Mouse (Mus musculus) stomach, embryonic 15.5 days (tissue): ENCODE measurements around the gene Fitm1. TPM values are rescaled to one million over a fixed set of nuclear protein-coding genes. Genes with fewer than 3 reads are reported as not detected.

Experiments used
- ATAC-seq: fragments of 200-750 bp; cut with Nextera tagmentation; 2 replicates; pipeline ENCODE4 v1.8.0; 2017; ENCODE audit warnings: low read depth, moderate number of reproducible peaks, moderate TSS enrichment; ENCODE audit not compliant: insufficient read depth, low FRiP score
- H3K27ac ChIP-seq: fragments of 300-500 bp; sonication (generic); 2 replicates; pipeline ENCODE4 v1.5.1; 2015; ENCODE audit warnings: mild to moderate bottlenecking, inconsistent platforms
- H3K27me3 ChIP-seq: fragments of 300-500 bp; sonication (generic); replicated peaks from 2 replicates; pipeline ENCODE4 v1.6.1; 2015; ENCODE audit warnings: inconsistent platforms
- H3K36me3 ChIP-seq: fragments of 300-500 bp; sonication (generic); 2 replicates; pipeline ENCODE4 v1.6.1; 2015; ENCODE audit warnings: inconsistent platforms
- H3K4me1 ChIP-seq: fragments of 300-500 bp; sonication (generic); 2 replicates; pipeline ENCODE4 v1.6.1; 2015; ENCODE audit warnings: inconsistent platforms
- H3K4me2 ChIP-seq: fragments of 300-500 bp; sonication (generic); 2 replicates; pipeline ENCODE4 v1.6.1; 2015; ENCODE audit warnings: mild to moderate bottlenecking, inconsistent platforms
- H3K4me3 ChIP-seq: fragments of 300-500 bp; sonication (generic); replicated peaks from 2 replicates; pipeline ENCODE4 v1.5.1; 2015; ENCODE audit warnings: inconsistent platforms
- H3K9ac ChIP-seq: fragments of 300-500 bp; sonication (generic); 2 replicates; pipeline ENCODE4 v1.6.1; 2015; ENCODE audit warnings: inconsistent platforms
- H3K9me3 ChIP-seq: fragments of 300-500 bp; sonication (generic); 2 replicates; pipeline ENCODE4 v1.6.1; 2016; ENCODE audit warnings: inconsistent platforms
- WGBS: fragments of 180-500 bp; shearing (Covaris S2); methylation state at CpG from one replicate; pipeline ENCODE4 v1.1.7; 2015; 5-methylcytosine and 5-hydroxymethylcytosine counted together
- polyA plus RNA-seq: library from polyadenylated mRNA; unstranded; fragments of >200 nt; fragmentation: Nextera tagmentation; extraction: Ambion mirVana; gene quantifications from 2 replicates; pipeline ENCODE4 v1.2.1, GENCODE M21; 2015

Fitm1 gene
- polyA plus RNA-seq, 1 experiment from 2014 or later: 0.50 TPM

GRCm38 (mm10) chr14:55586149-55586548 is 10.7 kb downstream of the Fitm1 start:
- no peak overlapping the region for H3K9ac ChIP-seq
- ATAC-seq: no peak
- 80% methylated on average over 2 of the region's 2 CpGs for WGBS
- H3K4me3 ChIP-seq: no peak overlapping the region
- no peak overlapping the region for H3K4me2 ChIP-seq
- H3K27ac ChIP-seq: 0 out of 2 replicates have a peak overlapping the region, but pooled peaks have one; percentile 54
- H3K9me3 ChIP-seq: no peaks in the 10 kb centered on the region
- peaks cover 5% of the 10 kb centered on the region; the same call in 1 of the 2 replicates for H3K36me3 ChIP-seq
- H3K27me3 ChIP-seq: no peaks in the 10 kb centered on the region
- H3K4me1 ChIP-seq: peaks cover 18% of the 10 kb centered on the region

DNA sequence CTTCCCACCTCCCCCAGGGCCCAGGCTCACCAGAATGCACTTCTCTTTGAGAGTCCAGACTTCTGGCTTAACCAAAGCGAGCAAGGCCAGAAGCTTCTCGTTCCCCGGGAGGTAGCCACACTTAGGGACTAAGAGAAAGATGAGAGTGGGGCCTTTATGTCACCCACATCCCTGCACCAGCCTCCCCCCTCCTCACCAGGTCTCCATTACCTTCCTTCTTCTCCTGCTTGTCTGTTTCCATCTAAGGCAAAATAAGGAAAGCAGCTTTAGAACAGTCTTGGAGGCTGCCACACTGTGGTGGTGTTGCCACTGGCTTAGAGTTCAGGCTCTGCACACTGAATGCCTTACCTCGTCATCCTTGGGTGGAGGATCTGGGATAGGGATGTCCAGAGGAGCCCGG is 13.9 kb downstream of the Fitm1 start:
- no peaks in the 10 kb centered on the region for H3K27me3 ChIP-seq
- whole genome bisulfite sequencing: 91% methylated on average over 5 of the region's 5 CpGs
- H3K9ac ChIP-seq: no peak overlapping the region
- H3K4me3 ChIP-seq: no peak overlapping the region
- no peaks in the 10 kb centered on the region; the same call in 1 of the 2 replicates for H3K36me3 ChIP-seq
- no peak overlapping the region for H3K4me2 ChIP-seq
- H3K4me1 ChIP-seq: peaks cover 27% of the 10 kb centered on the region
- no peaks in the 10 kb centered on the region for H3K9me3 ChIP-seq
- no peak for ATAC-seq
- no peak overlapping the region for H3K27ac ChIP-seq

- 75% methylated on average over 11 of the region's 11 CpGs for whole genome bisulfite sequencing
- H3K4me2 ChIP-seq: peak overlapping the region; percentile 91
- peak overlapping the region; percentile 81 for H3K4me3 ChIP-seq
- peaks cover 22% of the 10 kb centered on the region for H3K4me1 ChIP-seq
- no peak for ATAC-seq
- peak overlapping the region; percentile 99; the same call in 1 of the 2 replicates for H3K27ac ChIP-seq
- H3K9ac ChIP-seq: 0 out of 2 replicates have a peak overlapping the region, but pooled peaks have one; percentile 37
- no peaks in the 10 kb centered on the region for H3K27me3 ChIP-seq
- no peaks in the 10 kb centered on the region for H3K9me3 ChIP-seq
- H3K36me3 ChIP-seq: peaks cover 4% of the 10 kb centered on the region
These were observed 14.5 kb downstream of the Fitm1 start for GRCm38 (mm10) chr14:55589771-55590448.

DNA sequence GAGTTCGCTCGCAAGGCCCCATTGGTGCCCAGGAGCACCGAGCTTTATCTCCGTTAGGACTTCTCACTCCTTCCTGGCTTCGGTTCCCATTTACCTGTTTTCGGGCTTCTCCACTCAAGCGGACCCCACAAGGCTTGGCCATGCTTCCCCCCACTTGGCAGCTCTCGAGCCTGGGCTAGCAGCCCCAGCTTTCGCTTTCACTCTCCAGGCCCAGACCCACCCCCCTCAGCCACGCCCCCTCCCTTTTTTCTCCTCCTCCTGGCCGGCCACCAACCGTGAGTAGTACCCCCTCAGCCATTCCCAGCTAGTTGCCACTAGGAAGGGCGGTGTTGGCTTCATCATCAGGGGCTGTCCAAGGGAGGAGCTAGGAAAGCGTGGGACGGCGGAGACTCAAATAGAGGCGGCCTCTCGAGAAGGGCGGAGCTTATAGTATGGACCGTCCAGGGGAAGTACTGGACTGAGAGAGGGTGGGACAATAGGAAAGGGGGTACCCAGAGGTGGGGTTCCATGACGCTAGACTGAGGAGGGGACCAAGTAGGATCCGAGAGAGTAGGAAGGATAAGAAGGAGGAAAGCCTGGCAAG is 15.4 kb downstream of the Fitm1 start, which contains the start of gene Psme2:
Psme2 (minus strand) TSS at position 366 of the 583 bp plus-strand sequence.
- ATAC-seq: peak; percentile 96
- Histone ChIP-seq H3K4me2 (peak within 1 kb of the TSS; percentile 91), H3K27me3 (no peaks in the 10 kb centered on the region), H3K9ac (peak within 1 kb of the TSS; percentile 77), H3K4me1 (peaks cover 17% of the 10 kb centered on the region), H3K27ac (peak within 1 kb of the TSS; percentile 99), H3K4me3 (peak within 1 kb of the TSS; percentile 81), H3K36me3 (peaks cover 13% of the 10 kb centered on the region), H3K9me3 (no peaks in the 10 kb centered on the region)
- WGBS: under 1% methylated on average over 22 of the region's 22 CpGs

DNA sequence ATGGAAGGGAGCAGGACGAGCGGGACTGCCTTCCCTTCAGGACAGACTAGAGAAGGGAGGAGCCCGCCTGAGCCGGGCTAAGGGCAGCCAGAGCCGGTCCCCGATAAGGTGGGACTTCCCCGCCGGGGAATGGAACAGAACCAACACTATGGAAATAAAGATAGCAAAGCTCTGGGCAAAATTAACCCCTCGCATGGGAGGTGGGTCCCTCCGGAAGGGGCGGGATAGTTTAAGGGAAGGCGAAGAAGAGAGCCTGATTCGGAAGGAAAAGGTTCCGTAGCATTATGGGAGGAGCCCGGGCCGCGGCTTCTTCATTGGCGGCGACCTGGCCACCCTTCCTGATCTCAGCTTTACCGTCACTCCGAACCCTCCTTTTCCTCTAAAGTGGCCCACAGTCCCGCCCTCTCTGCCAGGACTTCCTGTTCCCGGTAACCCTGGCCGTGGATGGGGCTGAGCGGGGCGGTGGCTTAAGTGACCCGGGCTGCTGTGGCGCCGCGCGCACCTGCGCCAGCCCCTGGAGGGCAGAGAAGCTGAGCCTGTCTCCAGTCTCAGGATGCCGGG is 16.0 kb downstream of the Fitm1 start, which contains the start of gene Rnf31:
Rnf31 (plus strand) TSS at position 378 of the 561 bp plus-strand sequence.
- H3K4me2 ChIP-seq: peak within 1 kb of the TSS; percentile 91
- peak within 1 kb of the TSS; percentile 77 for H3K9ac ChIP-seq
- peaks cover 19% of the 10 kb centered on the region for H3K36me3 ChIP-seq
- no peaks in the 10 kb centered on the region for H3K27me3 ChIP-seq
- ATAC-seq: peak; percentile 90
- no peaks in the 10 kb centered on the region for H3K9me3 ChIP-seq
- H3K4me1 ChIP-seq: peaks cover 17% of the 10 kb centered on the region
- peak within 1 kb of the TSS; percentile 99 for H3K27ac ChIP-seq
- H3K4me3 ChIP-seq: peak within 1 kb of the TSS; percentile 81
- WGBS: under 1% methylated on average over 33 of the region's 33 CpGs

GRCm38 (mm10) chr14:55592226-55592625 is 16.8 kb downstream of the Fitm1 start:
- Histone ChIP-seq H3K36me3 (peaks cover 26% of the 10 kb centered on the region), H3K4me1 (peaks cover 17% of the 10 kb centered on the region)

DNA sequence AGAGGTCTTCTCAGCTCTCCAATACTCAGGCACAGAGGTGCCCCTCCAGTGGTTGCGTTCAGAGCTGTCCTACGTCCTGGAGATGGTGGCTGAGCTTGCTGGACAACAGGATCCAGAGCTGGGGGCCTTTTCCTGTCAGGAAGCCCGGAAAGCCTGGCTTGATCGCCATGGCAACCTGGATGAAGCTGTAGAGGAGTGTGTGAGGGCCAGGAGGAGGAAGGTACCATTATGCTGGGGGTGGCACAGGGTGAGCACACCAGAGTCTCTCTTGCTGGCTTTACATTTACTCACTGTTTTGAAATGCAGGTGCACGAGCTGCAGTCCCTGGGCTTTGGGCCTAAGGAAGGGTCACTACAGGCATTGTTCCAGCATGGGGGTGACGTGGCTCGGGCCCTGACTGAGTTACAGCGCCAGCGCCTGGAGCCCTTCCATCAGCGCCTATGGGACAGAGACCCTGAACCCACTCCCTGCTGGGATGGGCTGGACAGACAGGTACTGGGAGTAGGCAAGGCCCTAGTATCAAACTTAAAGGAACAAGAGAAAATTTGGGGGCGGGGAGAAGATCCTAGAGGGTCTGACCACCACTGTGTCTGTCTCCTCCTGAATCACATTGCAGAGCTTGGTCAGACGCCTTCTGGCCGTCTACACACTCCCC is 20.7 kb downstream of the Fitm1 start:
- Histone ChIP-seq H3K9ac (no peak overlapping the region), H3K4me3 (no peak overlapping the region), H3K4me2 (no peak overlapping the region), H3K4me1 (0 out of 2 replicates have a peak, but pooled peaks cover 9% of the 10 kb centered on the region), H3K9me3 (no peaks in the 10 kb centered on the region), H3K27ac (no peak overlapping the region), H3K36me3 (peaks cover 52% of the 10 kb centered on the region), H3K27me3 (no peaks in the 10 kb centered on the region)
- ATAC-seq: no peak
- 79% methylated on average over 13 of the region's 13 CpGs for WGBS

More at GRCm38 (mm10) chr14:55592226-55592625, 16.8 kb downstream of the Fitm1 start:
- H3K27ac ChIP-seq: peak overlapping the region; percentile 99
- no peak for ATAC-seq
- H3K4me3 ChIP-seq: peak overlapping the region; percentile 81
- H3K9ac ChIP-seq: peak overlapping the region; percentile 77
- no peaks in the 10 kb centered on the region for H3K9me3 ChIP-seq
- H3K4me2 ChIP-seq: peak overlapping the region; percentile 91
- 4% methylated on average over 16 of the region's 16 CpGs for WGBS
- no peaks in the 10 kb centered on the region for H3K27me3 ChIP-seq

DNA sequence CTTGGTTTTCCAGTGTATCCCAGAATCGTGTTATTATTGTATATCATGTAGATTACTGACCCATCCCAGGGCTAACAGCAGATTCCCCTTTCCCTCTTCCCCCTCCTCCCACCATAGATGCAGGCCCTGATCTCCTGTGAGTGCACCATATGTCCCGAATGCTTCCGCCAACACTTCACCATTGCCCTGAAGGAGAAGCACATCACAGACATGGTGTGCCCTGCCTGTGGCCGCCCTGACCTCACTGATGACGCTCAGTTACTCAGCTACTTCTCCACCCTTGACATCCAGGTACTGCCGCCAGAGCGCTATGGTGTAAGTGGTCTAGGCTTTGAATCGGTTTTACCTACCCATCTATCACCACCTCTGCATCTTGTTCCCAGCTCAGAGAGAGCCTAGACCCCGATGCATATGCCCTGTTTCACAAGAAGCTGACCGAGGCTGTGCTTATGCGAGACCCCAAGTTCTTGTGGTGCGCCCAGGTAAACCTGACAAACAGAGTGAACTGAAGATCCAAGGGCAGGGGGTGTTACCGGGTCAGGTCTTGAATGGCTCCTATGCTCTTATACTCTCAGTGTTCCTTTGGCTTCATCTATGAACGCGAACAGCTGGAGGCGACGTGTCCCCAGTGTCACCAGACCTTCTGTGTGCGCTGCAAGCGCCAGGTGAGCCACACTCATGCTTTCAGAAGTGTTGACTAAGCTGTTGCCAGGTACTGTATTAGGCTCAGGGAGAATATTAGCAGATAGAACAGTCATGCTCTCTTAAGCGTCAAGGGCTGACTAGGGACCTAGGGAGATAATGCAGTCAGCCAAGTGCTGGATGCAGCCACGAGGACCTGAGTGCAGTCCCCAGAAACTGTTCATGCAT is 23.3 kb downstream of the Fitm1 start:
- Histone ChIP-seq H3K27me3 (no peaks in the 10 kb centered on the region), H3K4me1 (peaks cover 5% of the 10 kb centered on the region; the same call in 1 of the 2 replicates), H3K36me3 (peaks cover 62% of the 10 kb centered on the region), H3K27ac (no peak overlapping the region), H3K9me3 (no peaks in the 10 kb centered on the region), H3K4me2 (no peak overlapping the region), H3K9ac (no peak overlapping the region), H3K4me3 (no peak overlapping the region)
- ATAC-seq: no peak
- 92% methylated on average over 21 of the region's 21 CpGs for WGBS

DNA sequence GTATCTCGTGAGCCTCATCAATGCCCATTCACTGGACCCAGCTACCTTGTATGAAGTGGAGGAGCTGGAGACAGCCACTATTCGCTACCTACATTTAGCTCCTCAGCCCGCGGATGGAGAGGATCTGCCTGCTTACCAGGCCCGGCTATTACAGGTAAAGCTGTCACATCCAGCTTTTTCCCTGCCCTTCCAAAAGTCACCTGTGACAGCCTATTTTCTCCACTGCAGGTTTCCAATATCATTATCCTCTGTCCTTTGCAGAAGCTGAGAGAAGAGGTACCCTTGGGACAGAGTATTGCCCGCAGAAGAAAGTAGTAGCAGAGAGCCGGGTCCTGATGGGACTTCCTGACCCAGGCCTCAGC is 27.8 kb downstream of the Fitm1 start, which contains the start of gene Irf9:
Irf9 (plus strand) TSS at position 301 of the 362 bp plus-strand sequence.
- H3K36me3 ChIP-seq: peaks cover 51% of the 10 kb centered on the region
- ATAC-seq: no peak
- no peaks in the 10 kb centered on the region for H3K9me3 ChIP-seq
- 86% methylated on average over 7 of the region's 7 CpGs for WGBS
- peak within 1 kb of the TSS; percentile 85 for H3K27ac ChIP-seq
- H3K9ac ChIP-seq: peak within 1 kb of the TSS; percentile 18; the same call in 1 of the 2 replicates
- H3K4me3 ChIP-seq: peak within 1 kb of the TSS; percentile 45
- peak within 1 kb of the TSS; percentile 59 for H3K4me2 ChIP-seq
- peaks cover 10% of the 10 kb centered on the region for H3K4me1 ChIP-seq
- H3K27me3 ChIP-seq: no peaks in the 10 kb centered on the region

DNA sequence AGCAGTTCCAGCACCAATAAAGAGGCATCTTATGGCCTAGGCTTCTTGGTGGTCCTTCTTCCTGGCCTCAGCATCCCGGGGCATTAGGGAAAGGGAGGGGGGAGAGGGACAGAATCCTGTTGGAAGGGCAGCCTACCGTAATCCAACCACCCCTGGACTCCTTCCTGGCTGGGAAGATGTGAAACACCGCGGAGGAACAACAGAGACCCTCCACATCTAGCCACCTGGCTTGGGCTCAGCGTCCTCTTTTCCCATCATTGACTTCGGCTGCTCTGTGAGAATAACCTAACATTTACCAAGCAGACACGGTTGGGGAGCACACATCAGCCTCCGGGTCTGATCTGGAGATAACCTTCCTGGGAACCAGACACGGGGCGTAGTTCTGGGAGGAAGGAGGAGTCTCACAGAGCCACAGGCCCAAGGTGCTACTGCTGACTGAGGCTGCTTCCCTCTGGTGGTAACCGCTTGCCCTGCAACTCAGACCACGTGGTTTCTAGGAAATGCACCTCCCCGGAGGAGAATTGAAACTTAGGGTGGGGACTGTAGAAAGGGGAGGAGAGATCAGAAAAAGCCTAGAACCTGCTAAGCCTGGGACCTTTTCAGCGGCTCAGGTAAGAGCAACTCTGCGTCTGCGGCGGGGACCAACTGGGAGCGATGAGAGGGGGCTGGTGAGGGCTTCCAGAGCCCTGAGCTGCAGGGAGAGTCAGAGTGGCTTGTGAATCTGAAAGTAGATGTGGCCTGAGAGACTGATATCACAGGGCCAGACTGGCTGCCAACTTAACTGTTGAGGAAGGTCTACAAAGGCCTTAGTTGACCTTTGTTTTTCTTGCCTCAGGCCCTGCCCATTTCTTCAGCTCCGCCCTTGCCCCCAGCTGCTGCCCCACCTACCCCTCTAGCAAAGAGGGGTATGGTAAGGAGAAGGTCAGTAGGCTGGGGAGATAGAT is 28.5 kb downstream of the Fitm1 start:
- H3K27me3 ChIP-seq: no peaks in the 10 kb centered on the region
- peak overlapping the region; percentile 85 for H3K27ac ChIP-seq
- peak; percentile 95 for ATAC-seq
- H3K9me3 ChIP-seq: no peaks in the 10 kb centered on the region
- H3K4me2 ChIP-seq: peak overlapping the region; percentile 59
- peaks cover 10% of the 10 kb centered on the region for H3K4me1 ChIP-seq
- H3K4me3 ChIP-seq: peak overlapping the region; percentile 45
- peak overlapping the region; percentile 18; the same call in 1 of the 2 replicates for H3K9ac ChIP-seq
- 10% methylated on average over 19 of the region's 19 CpGs for WGBS
- peaks cover 52% of the 10 kb centered on the region for H3K36me3 ChIP-seq
